Mouse (Mus musculus) liver, adult 2 months (tissue): ENCODE data around the gene Banp.

Experiments used
- CTCF ChIP-seq: fragments of 200-500 bp; IDR thresholded peaks from 2 replicates; pipeline ENCODE4 v1.5.1; 2011; ENCODE audit warnings: low read depth, low read length, control low read depth
- POLR2A ChIP-seq: fragments of 200-500 bp; IDR thresholded peaks from 2 replicates; pipeline ENCODE4 v1.6.1; 2011; ENCODE audit warnings: low read length, control low read depth; ENCODE audit not compliant: insufficient read depth; ENCODE audit errors: extremely low read depth

DNA sequence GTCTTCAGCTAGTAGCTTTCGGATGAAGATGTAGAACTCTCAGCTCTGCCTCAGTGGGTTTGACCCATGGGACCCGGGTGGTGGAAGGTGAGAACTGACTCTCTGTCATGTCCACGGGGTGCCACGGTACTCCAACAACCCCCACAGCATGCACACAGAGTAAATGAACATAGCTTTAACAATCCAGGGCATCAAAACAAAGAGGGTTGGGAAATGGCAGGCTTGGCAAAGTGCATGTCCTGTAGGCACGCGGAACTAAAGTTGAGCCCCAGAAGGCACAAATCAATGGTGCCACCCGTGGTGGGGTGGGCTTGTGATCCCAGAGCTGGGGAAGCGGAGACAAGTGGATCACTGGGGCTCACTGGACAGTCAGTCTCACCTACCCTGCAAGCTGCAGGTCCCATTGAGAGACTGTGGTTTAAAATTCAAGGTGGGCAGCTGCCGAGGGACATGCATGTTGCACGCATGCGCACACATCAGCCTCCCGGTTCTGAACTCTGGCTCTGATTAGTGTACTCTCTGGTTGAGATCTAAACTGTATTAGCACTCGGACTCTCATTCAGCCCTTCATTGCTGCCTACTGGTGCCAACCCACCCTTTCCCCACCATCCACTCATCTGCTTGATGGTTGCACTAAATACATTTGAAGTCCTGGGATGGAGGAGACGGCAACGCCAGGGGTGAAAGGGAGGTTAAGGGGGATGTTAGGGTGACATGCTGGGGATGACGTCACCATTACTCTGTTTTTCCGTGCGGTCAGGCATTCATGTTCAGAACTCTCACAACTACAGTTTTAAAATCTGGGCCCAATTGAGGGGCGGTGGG lies 1.0 kb upstream of the Banp start:
- no peak for TF ChIP-seq POLR2A
- TF ChIP-seq CTCF: no peak
